Mouse (Mus musculus): ENCODE measurements around the gene Rhbdl3. TPM values are rescaled to one million over a fixed set of nuclear protein-coding genes. Genes with fewer than 3 reads are reported as not detected.

Rhbdl3 gene
- total RNA-seq, 2 experiments from 2014 or later: not detected

GRCm38 (mm10) chr11:80382626-80383018, 81.9 kb downstream of the Rhbdl3 start:
- ATAC-seq (replicated peaks; ENCODE audit: low FRiP score, poor library complexity, severe bottlenecking): peak; percentile 36

- peak; percentile 94 for ATAC-seq (replicated peaks; ENCODE audit: low FRiP score, poor library complexity, severe bottlenecking)
Measured at GRCm38 (mm10) chr11:80383019-80383625, 82.4 kb downstream of the Rhbdl3 start, which contains the start of gene Zfp207. TSS of gene Zfp207 (plus strand) at chr11:80383279.

- peak; percentile 57 for ATAC-seq (replicated peaks; ENCODE audit: low FRiP score, poor library complexity, severe bottlenecking)
Measured at GRCm38 (mm10) chr11:80383626-80384046, 82.9 kb downstream of the Rhbdl3 start.

- no peak for ATAC-seq (replicated peaks; ENCODE audit: low FRiP score, poor library complexity, severe bottlenecking)
Measured at GRCm38 (mm10) chr11:80384461-80384860, 83.7 kb downstream of the Rhbdl3 start.

- ATAC-seq (replicated peaks; ENCODE audit: low FRiP score, poor library complexity, severe bottlenecking): no peak
Measured at GRCm38 (mm10) chr11:80385055-80385454, 84.3 kb downstream of the Rhbdl3 start.

- no peak for ATAC-seq (replicated peaks; ENCODE audit: low FRiP score, poor library complexity, severe bottlenecking)
Measured at GRCm38 (mm10) chr11:80386790-80387189, 86.1 kb downstream of the Rhbdl3 start.

- no peak for ATAC-seq (replicated peaks; ENCODE audit: low FRiP score, poor library complexity, severe bottlenecking)
Measured at GRCm38 (mm10) chr11:80389885-80390284, 89.2 kb downstream of the Rhbdl3 start.

GRCm38 (mm10) chr11:80391407-80392120, 90.9 kb downstream of the Rhbdl3 start:
- no peak for ATAC-seq (replicated peaks; ENCODE audit: low FRiP score, poor library complexity, severe bottlenecking)

- ATAC-seq (replicated peaks; ENCODE audit: low FRiP score, poor library complexity, severe bottlenecking): no peak
Measured at GRCm38 (mm10) chr11:80395930-80396329, 95.2 kb downstream of the Rhbdl3 start.

- no peak for ATAC-seq (replicated peaks; ENCODE audit: low FRiP score, poor library complexity, severe bottlenecking)
Measured at GRCm38 (mm10) chr11:80396617-80397016, 95.9 kb downstream of the Rhbdl3 start.

Other genes with a start within 250 kb of the Rhbdl3 start
- 57.5 and 58.4 TPM in 2 replicates for gene Crlf3, start 219.9 kb upstream of the Rhbdl3 start, total RNA-seq (2015; ENCODE audit: low replicate concordance)
- 82.4 and 107 TPM in 2 replicates for gene Crlf3, start 219.9 kb upstream of the Rhbdl3 start, total RNA-seq (2017; ENCODE audit: low replicate concordance)
- 25.1 and 32.1 TPM in 2 replicates for gene Atad5, start 211.5 kb upstream of the Rhbdl3 start, total RNA-seq (2015; ENCODE audit: low replicate concordance)
- 25.4 and 38.9 TPM in 2 replicates for gene Atad5, start 211.5 kb upstream of the Rhbdl3 start, total RNA-seq (2017; ENCODE audit: low replicate concordance)
- gene Tefm, start 158.7 kb upstream of the Rhbdl3 start, total RNA-seq (2015; ENCODE audit: low replicate concordance): 4.0 and 6.3 TPM in 2 replicates
- 0.77 and 1.3 TPM in 2 replicates for gene Tefm, start 158.7 kb upstream of the Rhbdl3 start, total RNA-seq (2017; ENCODE audit: low replicate concordance)
- gene Adap2, start 146.8 kb upstream of the Rhbdl3 start, total RNA-seq (2015; ENCODE audit: low replicate concordance): 1.7 and 5.0 TPM in 2 replicates
- gene Adap2, start 146.8 kb upstream of the Rhbdl3 start, total RNA-seq (2017; ENCODE audit: low replicate concordance): 1.0 and 2.5 TPM in 2 replicates
- gene Rnf135, start 117.1 kb upstream of the Rhbdl3 start, total RNA-seq (2015; ENCODE audit: low replicate concordance): not detected in 2 replicates
- 0.42 and 0.60 TPM in 2 replicates for gene Rnf135, start 117.1 kb upstream of the Rhbdl3 start, total RNA-seq (2017; ENCODE audit: low replicate concordance)
- gene Rhot1, start 91.9 kb upstream of the Rhbdl3 start, total RNA-seq (2015; ENCODE audit: low replicate concordance): 10.2 and 11.9 TPM in 2 replicates
- gene Rhot1, start 91.9 kb upstream of the Rhbdl3 start, total RNA-seq (2017; ENCODE audit: low replicate concordance): 9.8 and 10.3 TPM in 2 replicates
- gene 5730455P16Rik, start 77.1 kb downstream of the Rhbdl3 start, total RNA-seq (2015; ENCODE audit: low replicate concordance): 0.84 and 0.96 TPM in 2 replicates
- gene 5730455P16Rik, start 77.1 kb downstream of the Rhbdl3 start, total RNA-seq (2017; ENCODE audit: low replicate concordance): 3.8 and 4.0 TPM in 2 replicates
- gene Zfp207, start 82.4 kb downstream of the Rhbdl3 start, total RNA-seq (2015; ENCODE audit: low replicate concordance): 409 and 448 TPM in 2 replicates
- gene Zfp207, start 82.4 kb downstream of the Rhbdl3 start, total RNA-seq (2017; ENCODE audit: low replicate concordance): 409 and 414 TPM in 2 replicates
- 36.6 and 43.8 TPM in 2 replicates for gene Psmd11, start 127.7 kb downstream of the Rhbdl3 start, total RNA-seq (2015; ENCODE audit: low replicate concordance)
- 41.2 and 53.1 TPM in 2 replicates for gene Psmd11, start 127.7 kb downstream of the Rhbdl3 start, total RNA-seq (2017; ENCODE audit: low replicate concordance)
- gene Cdk5r1, start 176.1 kb downstream of the Rhbdl3 start, total RNA-seq (2015; ENCODE audit: low replicate concordance): 0.19 and 1.3 TPM in 2 replicates
- 1.3 and 1.7 TPM in 2 replicates for gene Cdk5r1, start 176.1 kb downstream of the Rhbdl3 start, total RNA-seq (2017; ENCODE audit: low replicate concordance)